Mouse (Mus musculus) right cerebral cortex, postnatal 36 days (tissue): ENCODE measurements at regions not wholly inside any gene's neighbourhood (a gene's known extent, or its start where the extent isn't known, plus 50 kb on each side); places are given as distances from the start of the nearest gene placed in this dataset.

Experiments used
- DNase-seq, 2 experiments: peaks; one replicate each; pipeline ENCODE4 v3.0.0; 2022; ENCODE audit warnings: low spot score in 2 of 2, mixed read lengths in 1 of 2

- DNase-seq: no peak
Measured at GRCm38 (mm10) chr11:19585228-19585627, 338.9 kb upstream of the Spred2 start.

- no peak for DNase-seq
Measured at GRCm38 (mm10) chr11:19592506-19593355, 331.4 kb upstream of the Spred2 start.

- no peak for DNase-seq
Measured at GRCm38 (mm10) chr11:19595107-19595506, 329.1 kb upstream of the Spred2 start.

DNA sequence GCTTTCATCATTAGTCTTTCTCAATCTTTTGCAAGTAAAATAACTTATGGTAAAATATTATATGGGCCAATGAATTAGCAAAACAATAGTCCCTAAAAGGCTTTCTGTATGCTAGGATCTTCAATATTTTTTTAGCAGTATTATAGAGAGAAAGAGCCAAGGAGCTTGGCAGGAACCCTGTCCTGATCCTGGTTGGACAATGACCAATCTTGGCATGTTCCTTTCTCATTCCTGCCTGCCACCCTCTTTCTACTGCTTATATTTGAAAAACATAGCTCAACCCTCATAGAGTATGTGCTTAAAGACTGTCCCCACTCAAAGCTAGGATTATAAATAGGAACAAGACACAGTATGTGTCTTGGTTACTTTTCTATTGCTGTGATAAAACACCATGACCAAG lies 327.8 kb upstream of the Spred2 start:
- DNase-seq: no peak

GRCm38 (mm10) chr11:19599433-19599832 lies 324.7 kb upstream of the Spred2 start:
- no peak for DNase-seq

DNA sequence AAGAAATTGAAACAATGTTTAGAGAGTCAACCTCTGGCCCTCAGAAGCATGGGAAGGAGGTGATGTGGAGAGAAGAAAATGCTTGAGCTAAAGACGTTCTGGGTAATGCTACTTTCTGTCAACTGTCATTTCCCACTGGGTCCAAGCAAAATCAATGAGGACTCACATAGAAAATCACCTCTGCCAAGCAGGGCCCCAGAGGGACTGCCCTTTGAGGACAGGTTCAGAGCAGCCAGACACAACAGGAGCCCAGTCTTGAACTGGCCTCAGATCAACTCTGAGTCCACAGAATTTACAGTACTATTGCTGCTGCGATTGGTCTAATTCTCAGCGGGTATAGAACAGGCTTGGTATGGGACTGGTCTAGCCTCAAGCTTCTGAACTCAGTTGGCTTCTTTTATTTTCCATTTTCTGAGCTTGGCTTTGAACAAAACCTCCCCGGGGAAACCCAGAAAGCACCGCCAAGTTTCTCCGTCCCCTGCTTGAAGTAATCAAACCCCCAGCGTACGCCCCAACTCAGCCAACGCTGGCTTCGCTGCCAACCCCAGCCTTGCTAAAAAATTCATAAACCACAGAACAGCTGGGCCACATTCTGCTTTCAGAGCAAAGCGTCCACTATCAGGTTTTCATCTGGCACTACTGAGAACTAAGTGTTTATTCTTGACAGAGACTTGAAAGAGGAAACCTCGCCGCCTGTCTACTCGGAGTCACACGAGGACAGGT lies 322.8 kb upstream of the Spred2 start:
- no peak for DNase-seq

GRCm38 (mm10) chr11:19602496-19602895 lies 321.7 kb upstream of the Spred2 start:
- no peak for DNase-seq

DNA sequence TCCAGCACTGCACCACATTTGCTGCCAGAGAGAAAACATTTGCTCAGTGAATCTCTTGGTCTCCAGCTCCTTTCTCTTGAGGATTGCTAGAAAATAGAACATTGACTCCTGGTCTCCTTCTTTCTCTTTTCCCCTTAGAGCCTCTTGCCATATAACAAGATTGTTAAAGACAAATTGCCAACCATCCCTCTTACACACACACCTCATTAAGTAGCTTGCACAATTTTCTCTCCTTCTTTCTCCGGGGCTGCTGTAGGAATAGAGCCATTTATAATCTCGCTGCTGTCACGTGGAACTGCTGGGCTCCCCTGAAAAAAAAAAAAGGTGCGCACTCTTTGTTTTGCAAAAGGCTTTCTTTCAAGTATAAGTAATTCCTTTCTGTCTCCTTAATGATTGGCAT lies 318.6 kb upstream of the Spred2 start:
- DNase-seq: no peak

GRCm38 (mm10) chr11:19606943-19607342 lies 317.2 kb upstream of the Spred2 start:
- no peak for DNase-seq

DNA sequence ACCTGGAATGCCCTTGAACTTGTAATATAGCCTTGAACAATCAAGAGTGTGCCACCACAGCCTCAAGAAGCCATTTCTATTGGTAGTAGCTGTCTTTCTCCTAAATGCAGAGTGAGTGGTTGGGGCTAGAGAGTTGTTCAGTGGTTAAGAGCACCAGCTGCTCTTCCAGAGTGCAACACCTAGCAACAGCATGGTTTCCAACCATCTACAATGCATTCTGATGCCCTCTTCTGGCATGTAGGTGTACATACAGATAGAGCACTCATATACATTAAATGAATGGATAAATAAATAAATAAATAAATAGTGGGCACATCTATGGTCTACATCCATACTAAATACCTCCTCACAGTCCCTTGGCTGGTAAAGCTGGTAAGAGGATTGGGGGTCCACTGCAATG lies 316.2 kb upstream of the Spred2 start:
- no peak for DNase-seq

DNA sequence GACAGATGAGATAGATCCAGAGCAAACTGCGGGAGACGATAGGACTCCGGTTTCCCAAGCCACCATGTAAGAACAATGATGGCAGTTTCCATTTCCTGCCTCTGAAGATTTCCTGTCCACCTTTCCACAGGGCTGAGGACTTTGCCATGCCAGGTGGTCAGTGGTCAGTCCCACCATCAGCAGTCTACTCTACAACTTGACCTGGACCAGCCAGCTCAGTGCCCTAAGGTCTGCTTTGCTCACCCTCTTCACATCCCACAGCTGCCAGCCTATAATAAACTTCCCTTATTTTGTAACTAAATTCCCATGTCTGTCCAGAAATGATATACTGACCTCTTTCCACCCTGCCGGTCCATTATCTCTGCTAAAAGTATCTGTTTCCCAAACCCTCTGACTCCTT lies 315.7 kb upstream of the Spred2 start:
- DNase-seq: no peak

GRCm38 (mm10) chr11:19610559-19610958 lies 313.6 kb upstream of the Spred2 start:
- no peak for DNase-seq

GRCm38 (mm10) chr11:19611217-19611616 lies 313.0 kb upstream of the Spred2 start:
- no peak for DNase-seq

DNA sequence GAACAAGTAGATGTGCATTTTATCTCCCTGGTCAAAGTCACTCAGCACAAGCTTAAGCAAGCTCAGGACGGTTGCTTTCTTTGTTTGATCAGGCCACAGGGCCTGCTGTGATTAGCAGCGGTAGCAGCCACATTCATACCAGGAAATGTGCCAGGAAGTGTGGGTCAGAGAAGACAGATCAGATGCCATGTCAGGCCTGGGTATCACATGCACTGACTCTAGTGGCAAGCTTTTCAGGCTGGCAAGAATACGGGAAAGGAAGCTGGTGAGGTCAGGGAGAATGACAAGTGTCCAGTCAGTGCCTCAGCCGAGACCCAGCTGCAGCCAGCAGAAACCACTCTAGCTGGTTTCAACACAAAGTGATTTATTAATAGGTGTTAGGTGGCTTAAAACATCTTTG lies 307.7 kb upstream of the Spred2 start:
- no peak for DNase-seq

DNA sequence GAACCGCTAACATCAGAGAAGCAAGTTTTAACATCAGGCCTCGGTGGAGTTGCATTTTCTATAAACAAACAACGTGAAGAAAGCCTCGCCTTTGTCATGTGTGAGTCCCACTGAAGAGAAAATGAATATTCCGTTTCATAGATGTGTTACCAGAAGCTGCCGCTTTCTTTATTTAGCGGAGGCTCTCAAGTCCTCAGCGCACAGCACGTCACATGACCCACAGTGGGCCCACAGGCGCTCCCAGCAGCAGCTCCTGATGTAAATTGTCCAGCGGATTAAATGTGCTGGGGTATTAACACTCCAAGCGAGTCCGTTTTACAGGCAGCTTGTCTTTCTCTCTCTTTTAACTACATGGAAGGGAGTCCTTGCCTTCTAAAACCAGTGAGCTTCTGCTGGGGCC lies 304.7 kb upstream of the Spred2 start:
- DNase-seq: no peak

DNA sequence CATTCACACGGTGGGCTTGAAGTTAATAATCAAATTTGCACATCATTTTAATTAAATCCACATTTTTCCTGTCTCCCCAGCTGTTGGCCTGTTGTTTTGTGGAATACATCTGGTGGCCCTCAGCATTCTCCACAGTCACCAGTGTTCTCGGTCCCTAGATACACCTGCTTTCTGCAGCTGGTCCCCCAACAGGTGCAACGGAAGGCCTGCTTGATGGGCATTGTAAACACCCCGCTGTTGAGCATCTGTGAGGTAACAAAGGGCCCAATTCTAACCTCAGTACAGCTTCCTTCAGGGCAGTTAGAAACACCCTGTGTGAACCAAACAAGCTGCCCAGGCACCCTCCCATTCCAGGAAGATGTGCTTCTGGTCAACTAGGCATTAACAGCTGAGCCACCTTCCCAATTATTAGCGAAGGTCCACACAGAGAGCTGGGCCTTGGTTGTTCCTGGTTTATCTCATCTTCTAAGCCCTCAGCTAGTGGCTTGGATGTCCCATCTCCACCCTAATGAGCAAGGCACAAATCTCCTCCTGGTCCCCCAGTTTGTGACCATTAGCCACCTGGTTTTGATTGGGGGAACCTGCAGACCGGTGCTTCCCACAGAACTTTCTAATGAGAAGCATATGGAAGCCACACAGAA lies 293.0 kb upstream of the Spred2 start:
- no peak for DNase-seq

GRCm38 (mm10) chr11:19632477-19632876 lies 291.7 kb upstream of the Spred2 start:
- DNase-seq: no peak

DNA sequence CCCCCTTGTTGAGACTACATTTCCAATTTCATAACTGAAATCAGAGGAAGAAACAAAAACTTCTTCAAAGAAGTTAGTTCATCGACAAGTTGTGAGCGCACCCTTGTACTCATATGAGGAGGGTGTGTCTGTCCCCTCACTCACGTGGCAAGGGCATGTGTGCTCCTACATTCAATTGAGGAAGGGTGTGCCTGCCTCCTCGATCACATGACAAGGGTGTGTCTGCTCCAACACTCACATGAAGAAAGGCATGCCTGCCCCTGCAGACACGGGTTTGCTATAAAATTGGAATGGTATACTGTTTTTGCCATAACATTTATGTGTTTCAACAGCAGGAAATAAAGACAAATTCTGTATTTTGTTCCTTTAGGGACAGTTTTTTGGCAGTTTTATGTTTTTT lies 290.6 kb upstream of the Spred2 start:
- no peak for DNase-seq

DNA sequence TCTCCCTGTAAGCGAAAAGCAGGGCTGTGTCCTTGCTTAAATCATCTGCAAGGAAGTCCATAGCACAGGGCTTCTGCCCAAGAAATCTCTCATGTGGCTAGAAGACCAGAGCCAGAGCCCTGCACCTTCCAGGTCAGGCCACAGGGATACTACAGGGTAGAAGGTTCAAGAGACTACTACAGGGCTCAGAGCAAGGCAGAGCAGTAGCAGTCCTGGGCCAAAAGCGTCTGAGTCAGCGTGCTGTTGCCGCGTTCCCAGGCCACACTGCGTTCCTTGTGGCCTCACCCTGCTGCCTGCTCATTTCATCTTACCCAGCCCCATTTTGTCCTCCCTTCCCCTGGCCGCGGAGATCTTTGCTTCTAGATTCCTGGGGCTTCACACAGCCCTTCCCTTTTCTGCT lies 283.0 kb upstream of the Spred2 start:
- no peak for DNase-seq

- DNase-seq: no peak
Measured at GRCm38 (mm10) chr11:19644116-19644795, 279.9 kb upstream of the Spred2 start.

GRCm38 (mm10) chr11:19645106-19645505 lies 279.1 kb upstream of the Spred2 start:
- no peak for DNase-seq

GRCm38 (mm10) chr11:19651522-19651921 lies 272.7 kb upstream of the Spred2 start:
- no peak for DNase-seq
